Mouse (Mus musculus): ENCODE results near the gene Ulk2. TPM values are rescaled to one million over a fixed set of nuclear protein-coding genes. Genes with fewer than 3 reads are reported as not detected.

The Ulk2 gene
- polyA plus RNA-seq (2017; shearing (Covaris generic)): 24.5 TPM

GRCm38 (mm10) chr11:61854988-61855411, at the start of gene Ulk2:
Gene Ulk2 (minus strand): TSS chr11:61855073.

GRCm38 (mm10) chr11:61761584-61762407, 93.1 kb downstream of the Ulk2 start, which contains the start of gene Prpsap2:
Gene Prpsap2 (minus strand): TSS chr11:61762088.

Other genes starting within 250 kb of the Ulk2 start
- gene Grap, start 201.8 kb downstream of the Ulk2 start, polyA plus RNA-seq (2017; shearing (Covaris generic)): 322 TPM
- 1.3 TPM for gene Fam83g, start 171.0 kb downstream of the Ulk2 start, polyA plus RNA-seq (2017; shearing (Covaris generic))
- gene Slc5a10, start 134.2 kb downstream of the Ulk2 start, polyA plus RNA-seq (2017; shearing (Covaris generic)): not detected
- gene Prpsap2, start 93.0 kb downstream of the Ulk2 start, polyA plus RNA-seq (2017; shearing (Covaris generic)): 23.7 TPM
- 54.2 TPM for gene Akap10, start 75.2 kb upstream of the Ulk2 start, polyA plus RNA-seq (2017; shearing (Covaris generic))
- 0.96 TPM for gene Specc1, start 101.7 kb upstream of the Ulk2 start, polyA plus RNA-seq (2017; shearing (Covaris generic))

All from effector memory CD4-positive, alpha-beta T cell, adult 7 months (primary cell).